Mouse (Mus musculus) adrenal gland, postnatal 10 days (tissue): ENCODE data around the gene Zfp711. TPM values are rescaled to one million over a fixed set of nuclear protein-coding genes. Genes with fewer than 3 reads are reported as not detected.

Experiments
- DNase-seq: peaks from one replicate; pipeline ENCODE4 v3.0.0; 2021; ENCODE audit warnings: mixed read lengths
- long read RNA-seq, 2 experiments: library from polyadenylated mRNA; stranded (forward); transcript quantifications; one replicate each; pipeline ENCODE4 v2.0.0; 2021
- total RNA-seq, 2 experiments: library from RNA; stranded (reverse); gene quantifications; 2 replicates each; pipeline ENCODE4 v1.2.3; 2021

Gene Zfp711
- total RNA-seq: 1 to 10 TPM; 1.4 to 2.6 TPM
- long read RNA-seq, experiment 1: 0 reads
- long read RNA-seq, experiment 2: 0 reads

DNA sequence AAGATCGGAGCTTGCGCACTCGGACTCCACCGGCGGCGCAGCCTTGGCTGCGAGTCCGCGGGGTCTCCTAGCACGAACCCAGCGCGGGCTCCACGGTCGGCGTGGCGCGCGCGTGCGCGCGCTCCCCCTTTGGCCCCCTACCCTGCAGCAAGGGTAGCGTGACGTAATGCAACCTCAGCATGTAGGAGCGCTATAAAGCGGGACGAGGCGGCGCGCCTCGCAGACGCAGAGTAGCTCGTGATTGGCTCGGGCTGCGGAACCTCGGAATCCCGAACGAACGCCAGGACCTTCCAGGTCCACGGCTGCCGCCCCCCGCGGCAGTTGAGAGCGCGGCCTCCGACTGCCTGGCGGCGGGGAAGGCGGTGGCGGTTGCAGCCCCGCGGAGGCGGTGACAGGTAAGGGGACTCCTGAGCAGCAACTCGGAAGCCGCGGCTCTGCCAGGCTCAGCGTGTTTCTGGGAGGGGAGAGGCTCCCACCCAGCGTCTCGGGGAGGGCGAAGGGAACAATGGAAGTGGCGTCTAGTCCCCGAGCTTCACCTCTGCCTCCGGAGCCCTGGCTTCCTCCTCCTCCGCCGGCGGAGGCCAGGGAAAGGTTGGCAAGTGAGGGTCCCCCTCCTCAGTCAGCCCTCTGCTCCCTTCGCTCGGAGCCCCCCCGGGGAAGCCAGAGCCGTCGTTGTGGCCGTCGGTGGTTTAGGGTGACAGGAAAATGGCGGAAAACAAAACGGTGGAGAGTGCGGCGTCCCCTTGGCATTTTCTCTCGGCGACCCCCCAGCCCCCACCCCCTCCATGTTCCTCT, at the start of gene Zfp711:
Gene Zfp711, plus strand, starts transcription at position 16 of the 795 bp plus-strand sequence.
- DNase-seq: peak; percentile 40

DNA sequence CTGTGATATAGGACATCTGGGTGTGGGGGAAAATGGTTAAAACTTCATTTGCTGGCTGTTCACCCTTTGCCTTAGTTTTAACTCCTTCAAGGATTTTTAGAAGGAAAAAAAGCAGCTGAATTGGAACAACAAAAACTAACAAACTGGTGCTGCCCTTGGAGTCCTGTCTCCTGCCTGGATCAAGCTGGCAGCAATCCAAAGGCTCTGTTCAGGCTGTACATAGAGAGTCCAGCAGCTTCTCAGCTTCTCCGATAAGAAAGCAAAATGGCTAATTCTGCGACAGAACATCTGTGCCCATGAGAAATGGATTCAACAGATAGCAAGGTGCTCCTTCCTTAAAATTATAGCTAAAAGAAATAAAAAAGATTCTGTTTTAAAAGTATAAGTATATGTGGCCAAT, 32.6 kb upstream of the Zfp711 start:
- peak; percentile 5 for DNase-seq

DNA sequence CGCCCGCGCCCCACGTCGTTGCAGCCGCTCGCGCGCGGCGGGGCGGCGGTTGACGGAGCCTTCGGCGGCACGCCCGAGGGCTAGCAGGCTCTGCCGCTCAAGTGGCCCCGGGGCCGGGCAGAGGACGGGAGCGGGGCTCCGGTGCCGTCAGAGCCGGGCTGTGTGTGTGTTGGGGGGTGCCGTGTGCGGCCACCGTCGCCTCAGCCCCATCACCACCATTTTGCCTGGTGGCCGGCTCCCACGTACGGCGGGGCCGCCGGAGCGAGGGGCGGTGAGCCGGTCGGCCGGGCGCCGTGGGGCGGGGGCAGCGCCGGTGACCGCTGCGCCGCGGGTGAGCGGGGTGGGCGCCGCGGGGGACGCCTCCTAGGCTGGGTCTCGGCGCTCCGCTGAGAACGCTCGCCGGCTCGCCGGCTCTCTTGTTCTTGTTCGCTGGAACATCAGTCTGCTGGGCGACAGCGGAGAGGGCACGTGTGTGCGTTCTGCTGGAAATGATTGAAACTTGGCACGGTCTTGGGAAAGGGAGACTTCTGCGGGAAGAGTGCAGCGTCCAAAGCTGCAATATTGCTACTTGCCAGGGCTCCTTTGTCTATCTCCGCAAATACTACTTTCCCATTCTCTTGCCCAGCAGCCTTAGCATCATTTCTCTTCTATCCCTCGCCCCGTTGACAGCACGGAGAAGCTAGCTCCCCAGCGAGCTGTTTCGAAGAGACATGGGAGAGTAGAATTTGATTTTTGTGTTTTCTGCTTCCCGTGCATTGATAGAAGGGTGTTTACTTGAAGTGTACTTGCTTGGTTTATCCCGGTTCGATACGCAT, 1.2 kb downstream of the Zfp711 start:
- peak; percentile 11 for DNase-seq

DNA sequence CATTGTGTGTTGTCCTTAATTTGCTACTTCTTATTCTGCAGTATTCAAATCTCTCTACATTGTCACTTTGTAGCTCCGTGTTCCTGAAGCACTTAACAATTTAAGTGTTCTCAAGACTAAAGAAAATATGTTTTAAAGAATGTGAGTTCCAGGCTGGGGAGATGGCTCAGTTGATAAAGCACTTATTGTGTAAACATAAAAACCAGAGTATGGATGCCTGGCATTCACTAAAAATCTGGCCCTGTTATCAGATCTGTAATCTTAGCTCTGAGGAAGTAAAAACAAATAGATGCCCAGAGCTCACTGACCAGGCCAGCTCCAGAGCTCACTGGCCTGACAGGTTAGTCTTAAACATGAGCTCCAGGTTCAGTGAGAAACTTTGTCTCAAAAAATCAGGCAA, 75.2 kb downstream of the Zfp711 start:
- no peak for DNase-seq

DNA sequence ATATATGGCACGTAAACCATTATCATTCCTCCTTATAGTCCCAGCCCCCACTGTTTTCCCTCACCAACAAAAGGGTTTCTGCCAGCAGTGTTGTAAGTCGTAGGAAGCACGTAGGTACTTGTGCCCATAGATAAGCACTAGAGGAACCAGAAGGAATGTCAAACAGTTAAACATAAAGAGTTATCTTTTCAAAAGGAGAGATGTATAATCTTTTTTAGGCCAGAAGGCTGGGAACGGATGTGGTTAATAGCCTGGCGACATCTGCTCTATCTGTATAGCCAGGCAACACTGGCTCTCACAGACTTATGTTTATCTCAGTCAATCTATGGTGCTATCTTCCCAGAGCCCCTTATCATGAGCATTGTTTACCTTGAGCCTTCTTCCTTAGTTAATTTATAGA, 80.3 kb downstream of the Zfp711 start:
- DNase-seq: no peak

Other genes starting within 250 kb of the Zfp711 start
- gene Satl1, start 193.7 kb upstream of the Zfp711 start, total RNA-seq: not detected
- gene 2010106E10Rik, start 105.3 kb upstream of the Zfp711 start, total RNA-seq: not detected
- gene Pof1b, start 98.1 kb downstream of the Zfp711 start, total RNA-seq: not detected